Mouse (Mus musculus): Measurements from ENCODE around the gene Sertad2. TPM values are rescaled to one million over a fixed set of nuclear protein-coding genes. Genes with fewer than 3 reads are reported as not detected.

The Sertad2 gene
- polyA plus RNA-seq, 1 experiment from 2014 or later, result 52.4 TPM

DNA sequence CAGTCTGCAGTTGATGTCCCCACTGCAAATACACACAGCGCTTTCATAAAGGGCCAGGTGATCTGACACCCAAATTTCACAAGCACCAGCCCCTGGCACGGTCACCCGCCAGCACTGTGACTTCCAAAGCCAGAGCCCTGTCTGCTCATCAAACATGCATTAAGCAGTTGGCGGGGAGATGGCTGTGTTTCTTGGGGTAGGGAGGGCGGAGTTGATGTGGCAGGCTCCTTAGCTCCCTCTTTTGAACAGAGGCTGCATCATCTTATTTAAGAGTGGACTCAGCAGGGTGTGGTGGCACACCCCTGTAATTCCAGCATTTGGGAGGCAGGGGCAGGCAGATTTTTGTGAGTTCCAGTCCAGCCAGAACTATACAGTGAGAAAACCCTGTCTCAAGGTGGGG, 106.4 kb downstream of the Sertad2 start:
- 71% methylated on average over 5 of the region's 5 CpGs for WGBS
- H3K4me3 ChIP-seq (replicated peaks), result no peak overlapping the region
- H3K27ac ChIP-seq (replicated peaks), result no peak overlapping the region
- H3K36me3 ChIP-seq, result peaks cover 10% of the 10 kb centered on the region; the same call in 1 of the 2 replicates
- no peak overlapping the region for H3K9ac ChIP-seq
- H3K4me1 ChIP-seq, result peaks cover 62% of the 10 kb centered on the region
- H3K9me3 ChIP-seq (replicated peaks), result no peaks in the 10 kb centered on the region
- no peak for ATAC-seq (ENCODE audit: insufficient number of reproducible peaks, low FRiP score, low TSS enrichment, low read depth)
- H3K27me3 ChIP-seq, result no peaks in the 10 kb centered on the region
- H3K4me2 ChIP-seq (replicated peaks), result no peak overlapping the region

DNA sequence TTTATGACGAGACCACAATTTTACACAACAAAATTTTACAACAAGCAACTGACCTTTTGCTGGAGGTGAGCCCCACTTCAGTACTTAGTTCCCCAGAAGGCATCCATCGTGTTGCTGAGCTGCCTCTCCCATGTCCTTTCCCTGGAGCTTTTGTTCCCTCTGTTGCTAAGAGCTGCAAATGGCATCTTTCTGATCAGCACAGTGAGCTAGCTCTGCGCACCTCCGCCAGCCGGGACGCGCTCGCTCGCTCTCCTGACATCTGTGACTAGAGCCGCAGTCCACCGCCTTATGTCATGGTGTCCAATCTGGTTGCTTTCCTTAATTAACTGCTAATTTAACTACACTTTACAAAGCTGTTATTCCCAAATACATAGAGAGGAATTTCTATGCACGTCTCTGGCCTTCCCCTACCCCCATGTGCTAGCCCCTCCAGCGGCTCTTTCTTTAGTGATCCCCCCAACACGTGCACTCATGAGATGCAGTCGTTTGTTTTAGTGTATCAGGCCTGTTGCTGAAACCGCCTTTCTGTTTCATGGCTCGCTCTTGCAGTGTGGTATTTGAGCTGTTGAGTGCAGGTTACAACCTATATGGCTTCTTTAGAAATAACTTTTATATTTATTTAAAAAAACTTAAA, 107.1 kb downstream of the Sertad2 start:
- Histone ChIP-seq H3K4me2 (replicated peaks) (no peak overlapping the region), H3K9me3 (replicated peaks) (no peaks in the 10 kb centered on the region), H3K4me1 (peaks cover 62% of the 10 kb centered on the region), H3K27ac (replicated peaks) (no peak overlapping the region), H3K4me3 (replicated peaks) (no peak overlapping the region), H3K9ac (no peak overlapping the region), H3K27me3 (no peaks in the 10 kb centered on the region), H3K36me3 (peaks cover 10% of the 10 kb centered on the region; the same call in 1 of the 2 replicates)
- 83% methylated on average over 17 of the region's 17 CpGs for WGBS
- ATAC-seq (ENCODE audit: insufficient number of reproducible peaks, low FRiP score, low TSS enrichment, low read depth), result no peak

DNA sequence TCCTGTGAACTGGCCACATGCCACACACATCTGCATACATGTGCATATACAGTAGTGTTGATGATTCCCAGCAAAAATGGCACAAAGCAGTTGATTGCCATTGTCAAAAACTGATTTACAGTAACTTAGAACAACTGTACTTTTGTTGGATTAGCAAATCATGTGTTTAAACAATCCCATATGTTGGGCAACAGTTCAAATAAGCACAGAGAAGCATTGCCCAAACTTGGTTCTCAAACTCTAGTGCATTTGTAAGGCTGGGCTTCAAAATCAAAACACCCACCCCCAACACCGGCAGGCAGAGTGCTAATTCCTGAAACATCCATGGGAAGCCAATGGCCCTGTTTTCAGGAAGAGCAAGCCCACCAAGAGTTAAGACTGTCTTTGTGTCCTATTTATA, 108.1 kb downstream of the Sertad2 start:
- H3K4me3 ChIP-seq (replicated peaks), result no peak overlapping the region
- H3K4me1 ChIP-seq, result peaks cover 63% of the 10 kb centered on the region
- no peaks in the 10 kb centered on the region for H3K9me3 ChIP-seq (replicated peaks)
- H3K9ac ChIP-seq, result no peak overlapping the region
- no peak overlapping the region; the same call in 1 of the 2 replicates for H3K4me2 ChIP-seq (replicated peaks)
- H3K36me3 ChIP-seq, result peaks cover 10% of the 10 kb centered on the region; the same call in 1 of the 2 replicates
- no peaks in the 10 kb centered on the region for H3K27me3 ChIP-seq
- ATAC-seq (ENCODE audit: insufficient number of reproducible peaks, low FRiP score, low TSS enrichment, low read depth), result no peak
- H3K27ac ChIP-seq (replicated peaks), result peak overlapping the region; percentile 60
- WGBS, result 14% methylated on average over 1 of the region's 1 CpGs

DNA sequence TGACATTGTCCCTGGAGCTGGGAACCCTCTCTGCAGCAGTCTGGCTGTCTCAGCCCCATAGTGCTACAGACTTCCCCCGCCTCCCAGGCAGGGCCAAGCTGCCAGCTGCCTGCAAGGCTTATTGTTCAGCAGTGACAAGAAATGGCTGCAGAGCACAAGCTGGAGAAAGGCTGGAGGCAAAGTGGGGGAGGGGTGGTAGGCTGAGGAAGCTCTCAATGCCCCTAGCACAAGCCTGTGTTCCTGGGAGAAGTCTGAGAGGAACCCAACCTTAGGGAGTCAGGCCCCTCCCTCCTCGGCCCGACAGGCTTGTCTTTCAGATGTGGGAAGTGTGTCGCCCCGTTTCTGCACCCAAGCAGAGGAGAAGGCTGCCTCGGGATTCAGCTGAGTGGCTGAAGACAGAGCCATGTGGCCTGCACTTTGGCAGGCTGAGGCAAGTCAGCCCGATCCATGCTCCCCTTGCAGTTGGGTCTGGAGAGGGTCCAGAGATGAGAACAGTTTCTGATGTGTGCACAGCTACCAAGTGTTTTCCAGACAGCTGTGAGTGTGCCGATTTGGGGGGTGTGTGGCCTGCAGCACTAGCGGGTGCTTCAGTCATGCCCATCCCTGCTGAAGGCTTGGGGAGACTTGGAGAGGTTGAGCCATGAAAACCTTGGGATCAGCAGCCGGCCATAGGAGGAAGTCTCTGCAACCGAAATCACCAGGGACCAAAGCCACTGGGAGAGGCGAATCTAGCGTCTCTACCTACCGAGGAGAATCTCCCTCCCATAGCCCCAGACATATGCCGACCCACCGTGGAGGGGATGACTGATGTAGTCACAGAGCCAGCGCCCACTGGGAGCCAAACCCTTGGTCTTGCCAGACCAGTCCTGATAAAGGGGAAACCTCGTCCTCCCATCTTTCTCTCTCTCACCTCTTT, 113.0 kb downstream of the Sertad2 start:
- Histone ChIP-seq H3K27ac (replicated peaks) (peak overlapping the region; percentile 75), H3K36me3 (0 out of 2 replicates have a peak, but pooled peaks cover 4% of the 10 kb centered on the region), H3K27me3 (no peaks in the 10 kb centered on the region), H3K9ac (no peak overlapping the region), H3K9me3 (replicated peaks) (no peaks in the 10 kb centered on the region), H3K4me2 (replicated peaks) (peak overlapping the region; percentile 42), H3K4me1 (peaks cover 45% of the 10 kb centered on the region), H3K4me3 (replicated peaks) (peak overlapping the region; percentile 13)
- ATAC-seq (ENCODE audit: insufficient number of reproducible peaks, low FRiP score, low TSS enrichment, low read depth), result peak; percentile 73
- 11% methylated on average over 18 of the region's 18 CpGs for WGBS

DNA sequence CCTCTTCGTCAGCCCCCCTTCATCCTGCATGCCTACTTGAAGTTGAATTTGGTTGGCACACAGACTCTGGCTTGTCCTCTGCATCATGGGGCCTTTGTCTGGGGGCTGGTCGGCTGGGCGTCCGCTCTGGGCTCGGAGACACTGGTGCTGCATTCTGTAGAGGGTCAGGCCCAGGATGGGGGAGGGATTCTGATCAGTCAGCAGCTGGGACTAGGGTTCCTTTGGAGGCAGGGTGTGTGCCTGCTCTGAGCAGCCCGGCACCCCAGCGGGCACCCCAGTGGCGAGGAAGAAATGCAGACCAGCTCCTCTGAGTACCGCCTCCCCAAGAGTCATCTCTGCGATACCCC, 113.6 kb downstream of the Sertad2 start:
- no peaks in the 10 kb centered on the region for H3K27me3 ChIP-seq
- H3K4me3 ChIP-seq (replicated peaks), result peak overlapping the region; percentile 13
- H3K36me3 ChIP-seq, result 0 out of 2 replicates have a peak, but pooled peaks cover 4% of the 10 kb centered on the region
- ATAC-seq (ENCODE audit: insufficient number of reproducible peaks, low FRiP score, low TSS enrichment, low read depth), result no peak
- WGBS, result 17% methylated on average over 10 of the region's 10 CpGs
- peaks cover 38% of the 10 kb centered on the region for H3K4me1 ChIP-seq
- H3K9ac ChIP-seq, result no peak overlapping the region
- H3K9me3 ChIP-seq (replicated peaks), result no peaks in the 10 kb centered on the region
- peak overlapping the region; percentile 42 for H3K4me2 ChIP-seq (replicated peaks)
- peak overlapping the region; percentile 75 for H3K27ac ChIP-seq (replicated peaks)

DNA sequence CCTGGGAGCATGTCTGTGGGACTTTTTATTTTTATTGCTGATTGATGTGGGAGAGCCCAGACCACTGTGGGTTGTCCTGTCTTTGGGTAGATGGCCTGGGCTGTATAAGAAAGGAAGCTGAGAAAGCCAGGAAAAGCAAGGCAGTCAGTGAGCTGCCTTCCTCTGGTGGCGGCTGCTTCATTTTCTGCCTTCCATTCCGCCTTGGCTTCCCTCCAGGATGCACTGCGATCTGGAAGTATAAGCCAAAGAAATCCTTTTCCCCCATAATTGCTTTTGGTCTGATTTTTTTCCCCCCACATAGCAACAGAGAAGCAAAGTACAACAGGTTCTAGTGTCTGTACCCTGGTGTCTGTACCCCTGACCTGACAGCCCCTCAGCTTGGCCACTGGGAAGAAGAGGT, 116.0 kb downstream of the Sertad2 start:
- H3K4me3 ChIP-seq (replicated peaks), result no peak overlapping the region
- H3K9me3 ChIP-seq (replicated peaks), result no peaks in the 10 kb centered on the region
- H3K36me3 ChIP-seq, result 0 out of 2 replicates have a peak, but pooled peaks cover 2% of the 10 kb centered on the region
- H3K27me3 ChIP-seq, result no peaks in the 10 kb centered on the region
- ATAC-seq (ENCODE audit: insufficient number of reproducible peaks, low FRiP score, low TSS enrichment, low read depth), result no peak
- no peak overlapping the region for H3K9ac ChIP-seq
- no peak overlapping the region; the same call in 1 of the 2 replicates for H3K27ac ChIP-seq (replicated peaks)
- 32% methylated on average over 3 of the region's 3 CpGs for WGBS
- H3K4me1 ChIP-seq, result peaks cover 45% of the 10 kb centered on the region
- no peak overlapping the region for H3K4me2 ChIP-seq (replicated peaks)

DNA sequence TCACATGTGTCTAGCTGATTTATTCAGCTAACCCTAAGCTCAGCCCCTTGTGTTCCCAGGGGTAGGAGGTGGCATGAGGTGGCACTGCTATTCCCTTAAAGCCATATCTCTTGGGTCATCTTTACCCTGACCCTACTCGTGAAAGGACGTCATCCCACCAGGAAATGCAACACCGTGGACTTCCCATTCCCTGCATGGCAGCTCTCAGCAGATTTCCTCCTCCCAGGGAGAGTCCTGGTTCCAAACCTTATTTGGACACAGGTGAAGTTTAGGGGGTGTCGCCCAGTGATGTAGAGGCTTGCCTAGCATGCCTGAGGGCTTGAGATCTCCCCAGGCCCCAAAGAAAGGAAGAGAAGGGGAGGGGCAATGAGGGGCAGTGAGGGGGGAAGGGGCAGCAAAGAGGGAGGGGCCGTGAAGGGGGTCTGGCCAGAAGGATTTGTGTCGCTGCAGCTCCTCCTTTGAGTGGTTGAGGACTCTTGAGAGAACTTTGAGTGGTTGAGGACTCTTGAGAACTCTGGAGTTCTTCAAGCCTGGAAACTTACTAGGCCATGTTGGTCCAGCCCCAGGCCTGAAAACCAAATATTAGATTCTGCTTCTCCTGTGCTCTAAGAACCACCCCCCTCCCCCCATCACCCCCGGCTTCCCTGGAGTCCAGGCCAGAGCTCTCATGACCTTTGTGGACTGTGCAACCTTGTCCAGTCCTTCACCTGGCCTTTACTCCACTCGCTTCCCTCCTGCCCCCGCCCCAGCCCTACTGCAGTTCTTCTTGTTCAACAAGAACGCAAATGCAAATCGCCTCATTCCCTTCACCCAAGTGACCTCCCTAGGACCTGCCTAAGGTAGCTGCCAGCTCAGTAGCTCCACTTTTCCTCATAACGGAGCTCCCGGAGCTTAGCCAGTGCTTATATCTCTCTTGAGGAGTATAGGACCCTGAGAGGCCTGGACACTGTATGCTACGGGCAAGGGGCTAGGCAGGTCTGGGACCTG, 117.4 kb downstream of the Sertad2 start:
- no peak for ATAC-seq (ENCODE audit: insufficient number of reproducible peaks, low FRiP score, low TSS enrichment, low read depth)
- Histone ChIP-seq H3K36me3 (no peaks in the 10 kb centered on the region), H3K4me1 (peaks cover 33% of the 10 kb centered on the region), H3K4me2 (replicated peaks) (no peak overlapping the region), H3K9me3 (replicated peaks) (no peaks in the 10 kb centered on the region), H3K27ac (replicated peaks) (no peak overlapping the region), H3K9ac (no peak overlapping the region), H3K4me3 (replicated peaks) (no peak overlapping the region), H3K27me3 (no peaks in the 10 kb centered on the region)
- 82% methylated on average over 14 of the region's 14 CpGs for WGBS

DNA sequence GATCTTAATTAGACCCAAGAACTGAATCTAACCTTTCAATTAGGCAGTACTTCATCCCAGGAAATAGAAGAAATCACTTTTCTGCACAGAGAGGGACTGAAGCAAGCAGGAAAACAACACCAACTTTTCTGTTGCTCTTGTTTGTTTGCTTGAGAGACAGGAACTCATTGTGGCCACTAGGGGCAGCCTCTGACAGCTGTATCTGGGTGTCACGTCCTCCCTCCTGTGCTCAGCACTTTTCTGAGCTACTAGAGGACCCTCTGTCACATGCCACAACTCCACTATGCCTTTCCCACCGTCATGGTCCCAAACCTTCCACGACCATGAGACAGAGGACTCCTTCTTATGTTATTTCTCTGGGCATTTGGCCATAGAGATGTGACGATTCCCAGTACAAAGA, 118.6 kb downstream of the Sertad2 start:
- 34% methylated on average over 4 of the region's 4 CpGs for WGBS
- no peaks in the 10 kb centered on the region for H3K9me3 ChIP-seq (replicated peaks)
- H3K36me3 ChIP-seq, result no peaks in the 10 kb centered on the region
- H3K4me3 ChIP-seq (replicated peaks), result no peak overlapping the region
- no peak overlapping the region for H3K4me2 ChIP-seq (replicated peaks)
- H3K9ac ChIP-seq, result no peak overlapping the region
- ATAC-seq (ENCODE audit: insufficient number of reproducible peaks, low FRiP score, low TSS enrichment, low read depth), result no peak
- H3K4me1 ChIP-seq, result peaks cover 20% of the 10 kb centered on the region
- no peak overlapping the region for H3K27ac ChIP-seq (replicated peaks)
- H3K27me3 ChIP-seq, result no peaks in the 10 kb centered on the region

DNA sequence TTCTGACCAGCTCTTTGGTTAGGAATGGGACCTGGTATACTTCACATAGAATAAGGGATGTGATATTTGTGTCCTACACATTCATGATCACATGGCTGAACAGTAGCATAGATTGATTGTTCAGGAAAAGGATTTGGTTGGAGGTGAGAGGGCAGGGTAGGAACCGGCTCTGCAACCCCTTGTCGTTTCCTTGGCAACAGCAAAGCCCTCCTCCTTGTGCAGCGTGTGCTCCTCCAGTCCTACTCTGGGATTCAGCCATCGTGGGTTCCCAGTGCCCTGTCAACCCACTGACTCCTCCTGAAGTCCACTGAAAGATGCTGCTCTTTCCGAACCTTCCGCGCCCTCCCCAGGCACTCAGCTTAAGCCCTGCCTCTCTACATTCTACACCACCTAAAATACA, 119.8 kb downstream of the Sertad2 start:
- no peak overlapping the region for H3K4me2 ChIP-seq (replicated peaks)
- H3K36me3 ChIP-seq, result no peaks in the 10 kb centered on the region
- H3K9me3 ChIP-seq (replicated peaks), result no peaks in the 10 kb centered on the region
- H3K9ac ChIP-seq, result no peak overlapping the region
- peaks cover 14% of the 10 kb centered on the region; the same call in 1 of the 2 replicates for H3K4me1 ChIP-seq
- 54% methylated on average over 7 of the region's 7 CpGs for WGBS
- ATAC-seq (ENCODE audit: insufficient number of reproducible peaks, low FRiP score, low TSS enrichment, low read depth), result no peak
- no peak overlapping the region for H3K27ac ChIP-seq (replicated peaks)
- H3K4me3 ChIP-seq (replicated peaks), result no peak overlapping the region
- no peaks in the 10 kb centered on the region for H3K27me3 ChIP-seq

DNA sequence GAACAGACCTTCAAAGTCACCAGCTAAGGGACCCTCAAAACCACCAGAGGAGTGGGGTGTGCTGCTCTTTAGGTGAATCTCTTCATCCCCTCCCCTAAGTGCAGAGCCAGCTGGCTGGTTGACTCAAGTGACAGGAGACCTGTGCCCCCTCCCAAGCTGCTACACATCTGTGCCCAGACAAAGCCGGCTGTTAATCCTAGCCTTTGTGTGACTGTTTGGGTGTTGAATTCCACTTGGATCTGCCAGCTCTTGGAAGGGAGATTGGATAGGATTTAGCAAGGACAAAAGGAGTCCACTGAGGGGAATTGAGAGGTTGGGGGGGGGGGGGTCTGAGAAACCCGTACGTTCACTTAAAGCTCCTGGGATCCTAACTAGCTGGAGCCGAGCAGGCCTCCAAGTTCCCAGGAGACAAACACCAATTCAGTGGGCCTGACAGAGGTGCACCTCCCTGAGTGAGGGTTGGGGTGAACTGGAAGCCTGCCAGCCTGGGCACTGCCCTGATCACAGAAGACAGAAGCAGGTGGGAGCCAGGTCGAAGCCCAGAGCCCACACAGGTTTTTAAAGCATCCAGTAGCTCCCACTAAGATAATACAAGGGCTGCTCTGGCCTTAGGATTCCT, 120.6 kb downstream of the Sertad2 start:
- Histone ChIP-seq H3K4me1 (peaks cover 14% of the 10 kb centered on the region; the same call in 1 of the 2 replicates), H3K27ac (replicated peaks) (no peak overlapping the region), H3K4me2 (replicated peaks) (no peak overlapping the region), H3K4me3 (replicated peaks) (no peak overlapping the region), H3K27me3 (no peaks in the 10 kb centered on the region), H3K36me3 (no peaks in the 10 kb centered on the region), H3K9me3 (replicated peaks) (no peaks in the 10 kb centered on the region), H3K9ac (no peak overlapping the region)
- ATAC-seq (ENCODE audit: insufficient number of reproducible peaks, low FRiP score, low TSS enrichment, low read depth), result peak; percentile 35; the same call in 1 of the 2 replicates
- 37% methylated on average over 5 of the region's 5 CpGs for WGBS

Measured in embryonic facial prominence, embryonic 15.5 days (tissue).